Mouse (Mus musculus) intestine, embryonic 14.5 days (tissue): ENCODE results near the gene Serpinh1. TPM values are rescaled to one million over a fixed set of nuclear protein-coding genes. Genes with fewer than 3 reads are reported as not detected.

Source experiments
- polyA plus RNA-seq: library from polyadenylated mRNA; unstranded; fragments of >200 nt; fragmentation: Nextera tagmentation; extraction: Ambion mirVana; gene quantifications from 2 replicates; pipeline ENCODE4 v1.2.1, GENCODE M21; 2014

Gene Serpinh1
- polyA plus RNA-seq, 1 experiment from 2014 or later = 417 TPM

Other genes starting within 250 kb of the Serpinh1 start
- 23.2 and 25.8 TPM in 2 replicates for gene Uvrag, start 212.1 kb downstream of the Serpinh1 start, polyA plus RNA-seq
- 40.8 and 44.2 TPM in 2 replicates for gene Dgat2, start 170.5 kb downstream of the Serpinh1 start, polyA plus RNA-seq
- gene Mogat2, start 114.6 kb downstream of the Serpinh1 start, polyA plus RNA-seq = 40.1 and 48.6 TPM in 2 replicates
- gene Map6, start 85.8 kb downstream of the Serpinh1 start, polyA plus RNA-seq = 6.1 and 6.2 TPM in 2 replicates
- gene Gdpd5, start 28.2 kb upstream of the Serpinh1 start, polyA plus RNA-seq = 18.6 and 23.4 TPM in 2 replicates
- gene Klhl35, start 112.8 kb upstream of the Serpinh1 start, polyA plus RNA-seq = 0.59 and 1.0 TPM in 2 replicates
- 963 and 1,042 TPM in 2 replicates for gene Rps3, start 130.5 kb upstream of the Serpinh1 start, polyA plus RNA-seq
- 5.3 and 6.1 TPM in 2 replicates for gene Arrb1, start 182.2 kb upstream of the Serpinh1 start, polyA plus RNA-seq